Mouse (Mus musculus): ENCODE measurements around the gene 1700018B08Rik. TPM values are rescaled to one million over a fixed set of nuclear protein-coding genes. Genes with fewer than 3 reads are reported as not detected.
A peak's percentile ranks its signal among the peaks of the same experiment; 100 is the strongest.

1700018B08Rik gene
- not detected in 2 replicates for polyA plus RNA-seq (2015; fragmentation: Nextera tagmentation; extraction: Ambion mirVana)

- WGBS (ENCODE audit: insufficient replicate concordance) = 71% methylated on average over 12 of the region's 12 CpGs
- Histone ChIP-seq H3K4me1 (ENCODE audit: insufficient read depth) (no peaks in the 10 kb centered on the region), H3K27ac (ENCODE audit: low read depth) (no peak within 1 kb of the TSS), H3K36me3 (replicated peaks; ENCODE audit: insufficient read depth, low read length) (no peaks in the 10 kb centered on the region), H3K4me3 (ENCODE audit: low read depth, low read length) (no peak within 1 kb of the TSS), H3K9me3 (ENCODE audit: low read length) (no peaks in the 10 kb centered on the region), H3K4me2 (ENCODE audit: low read depth, low read length) (no peak within 1 kb of the TSS), H3K27me3 (ENCODE audit: insufficient read depth, low read length) (0 out of 2 replicates have a peak, but pooled peaks cover 7% of the 10 kb centered on the region), H3K9ac (replicated peaks) (no peak within 1 kb of the TSS)
- no peak for DNase-seq
- no peak for ATAC-seq
- no peak for TF ChIP-seq EP300 (IDR thresholded peaks at IDR 0.05; ENCODE audit: low read depth)
- no peak for TF ChIP-seq CTCF (IDR thresholded peaks at IDR 0.05; ENCODE audit: low read depth)
Observed at GRCm38 (mm10) chr8:121544276-121544785, at the start of gene 1700018B08Rik. Gene 1700018B08Rik (minus strand): TSS chr8:121544320.

GRCm38 (mm10) chr8:121593293-121593692 is 49.2 kb upstream of the 1700018B08Rik start:
- H3K27me3 ChIP-seq (ENCODE audit: insufficient read depth, low read length) = no peaks in the 10 kb centered on the region
- peaks cover 27% of the 10 kb centered on the region for H3K4me1 ChIP-seq (ENCODE audit: insufficient read depth)
- WGBS (ENCODE audit: insufficient replicate concordance) = 89% methylated on average over 5 of the region's 5 CpGs
- H3K36me3 ChIP-seq (replicated peaks; ENCODE audit: insufficient read depth, low read length) = peaks cover 50% of the 10 kb centered on the region
- TF ChIP-seq CTCF (IDR thresholded peaks at IDR 0.05; ENCODE audit: low read depth) (no peak), EP300 (IDR thresholded peaks at IDR 0.05; ENCODE audit: low read depth) (no peak)
- no peak overlapping the region for H3K4me2 ChIP-seq (ENCODE audit: low read depth, low read length)
- no peak for DNase-seq
- no peak for ATAC-seq
- H3K9me3 ChIP-seq (ENCODE audit: low read length) = no peaks in the 10 kb centered on the region
- H3K9ac ChIP-seq (replicated peaks) = no peak overlapping the region
- H3K27ac ChIP-seq (ENCODE audit: low read depth) = no peak overlapping the region
- no peak overlapping the region for H3K4me3 ChIP-seq (ENCODE audit: low read depth, low read length)

DNA sequence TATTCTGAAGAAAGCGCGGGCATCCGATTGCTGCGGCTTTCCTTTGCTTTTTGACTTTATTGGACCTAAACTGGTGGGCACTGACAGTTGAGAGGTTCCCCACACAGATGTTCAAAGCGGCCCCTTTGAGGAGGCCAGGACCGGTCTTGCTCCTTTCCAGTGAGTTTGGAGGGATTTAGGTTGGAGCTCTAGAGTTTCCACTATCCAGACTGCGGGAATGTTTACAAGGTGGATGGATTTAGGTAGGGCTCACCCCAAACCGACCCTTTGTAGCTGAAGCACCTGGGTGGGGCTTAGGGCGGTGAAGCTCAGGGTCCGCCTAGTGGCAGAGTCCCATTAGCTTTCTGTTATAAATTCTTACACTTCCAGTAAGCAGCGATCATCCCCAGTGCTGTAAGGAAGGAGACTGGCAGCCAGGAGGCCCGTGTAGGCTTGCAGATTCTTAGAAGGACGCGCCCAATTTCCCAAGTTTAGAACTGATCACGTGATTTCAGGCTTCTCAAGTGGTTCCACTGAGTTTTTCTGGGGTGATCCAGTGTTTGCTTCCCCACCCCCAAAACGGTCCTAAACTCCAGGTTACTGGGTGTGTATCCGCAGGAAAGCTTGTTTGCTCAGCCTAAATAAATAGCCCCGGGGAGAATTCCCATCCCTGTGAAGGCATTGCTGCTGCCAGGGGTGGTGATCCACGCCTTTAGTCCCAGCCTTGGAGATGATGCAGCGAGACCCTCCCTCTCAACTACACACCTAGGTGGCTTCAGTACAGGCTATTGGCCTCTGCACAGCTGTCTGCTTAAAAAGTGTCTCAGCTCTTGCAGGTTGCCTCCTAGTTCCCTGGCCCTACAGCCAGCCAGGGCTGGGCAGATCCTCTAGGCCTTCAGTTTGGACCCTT is 47.3 kb upstream of the 1700018B08Rik start:
- Histone ChIP-seq H3K4me1 (ENCODE audit: insufficient read depth) (peaks cover 38% of the 10 kb centered on the region), H3K9ac (replicated peaks) (peak overlapping the region; percentile 96), H3K27me3 (ENCODE audit: insufficient read depth, low read length) (no peaks in the 10 kb centered on the region), H3K9me3 (ENCODE audit: low read length) (no peaks in the 10 kb centered on the region), H3K4me2 (ENCODE audit: low read depth, low read length) (peak overlapping the region; percentile 93), H3K27ac (ENCODE audit: low read depth) (peak overlapping the region; percentile 92), H3K4me3 (ENCODE audit: low read depth, low read length) (peak overlapping the region; percentile 80), H3K36me3 (replicated peaks; ENCODE audit: insufficient read depth, low read length) (peaks cover 36% of the 10 kb centered on the region)
- TF ChIP-seq EP300 (IDR thresholded peaks at IDR 0.05; ENCODE audit: low read depth) = no peak
- peak; percentile 71 for TF ChIP-seq CTCF (IDR thresholded peaks at IDR 0.05; ENCODE audit: low read depth)
- ATAC-seq = peak; percentile 22
- WGBS (ENCODE audit: insufficient replicate concordance) = 15% methylated on average over 20 of the region's 20 CpGs
- DNase-seq = peak; percentile 68

GRCm38 (mm10) chr8:121590203-121591177 is 46.4 kb upstream of the 1700018B08Rik start, which contains the start of gene Map1lc3b:
Gene Map1lc3b (plus strand): TSS chr8:121590361.
- peaks cover 46% of the 10 kb centered on the region for H3K4me1 ChIP-seq (ENCODE audit: insufficient read depth)

DNA sequence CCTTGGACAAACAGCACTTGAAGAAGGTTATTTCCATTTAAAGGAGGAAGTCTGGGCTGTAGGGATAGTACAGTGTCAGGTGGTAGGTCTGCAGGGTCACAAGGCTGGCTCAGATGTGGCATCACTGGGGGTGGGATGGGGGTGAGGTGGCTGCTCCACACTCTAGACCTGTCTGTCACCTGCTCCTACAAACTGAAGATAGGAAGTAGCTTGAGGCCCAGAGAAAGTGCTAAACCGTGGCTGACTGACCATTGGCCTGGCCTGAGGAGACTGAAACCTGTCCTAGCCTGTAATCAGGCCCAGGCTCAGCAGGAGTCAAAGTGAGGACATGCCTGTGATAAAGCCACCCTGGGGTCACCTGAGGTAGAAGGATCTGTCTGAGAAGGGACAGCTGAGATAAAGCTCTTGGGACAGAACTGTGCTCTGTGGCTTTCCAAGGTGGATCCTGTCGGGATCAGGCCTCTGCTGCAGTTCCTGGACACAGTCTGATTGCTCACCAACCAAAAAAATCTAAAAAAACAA is 45.1 kb upstream of the 1700018B08Rik start:
- 42% methylated on average over 2 of the region's 2 CpGs for WGBS (ENCODE audit: insufficient replicate concordance)
- ATAC-seq = no peak
- no peak for DNase-seq
- Histone ChIP-seq H3K4me1 (ENCODE audit: insufficient read depth) (peaks cover 52% of the 10 kb centered on the region), H3K4me2 (ENCODE audit: low read depth, low read length) (peak overlapping the region; percentile 75; the same call in 1 of the 2 replicates), H3K9ac (replicated peaks) (no peak overlapping the region), H3K27me3 (ENCODE audit: insufficient read depth, low read length) (no peaks in the 10 kb centered on the region), H3K9me3 (ENCODE audit: low read length) (no peaks in the 10 kb centered on the region), H3K27ac (ENCODE audit: low read depth) (peak overlapping the region; percentile 84), H3K36me3 (replicated peaks; ENCODE audit: insufficient read depth, low read length) (peaks cover 18% of the 10 kb centered on the region), H3K4me3 (ENCODE audit: low read depth, low read length) (no peak overlapping the region)
- no peak for TF ChIP-seq EP300 (IDR thresholded peaks at IDR 0.05; ENCODE audit: low read depth)
- TF ChIP-seq CTCF (IDR thresholded peaks at IDR 0.05; ENCODE audit: low read depth) = no peak

More at GRCm38 (mm10) chr8:121590203-121591177, 46.4 kb upstream of the 1700018B08Rik start, which contains the start of gene Map1lc3b:
- Histone ChIP-seq H3K27ac (ENCODE audit: low read depth) (peak within 1 kb of the TSS; percentile 92), H3K9ac (replicated peaks) (peak within 1 kb of the TSS; percentile 96), H3K36me3 (replicated peaks; ENCODE audit: insufficient read depth, low read length) (peaks cover 29% of the 10 kb centered on the region), H3K4me2 (ENCODE audit: low read depth, low read length) (peak within 1 kb of the TSS; percentile 93), H3K9me3 (ENCODE audit: low read length) (no peaks in the 10 kb centered on the region), H3K4me3 (ENCODE audit: low read depth, low read length) (peak within 1 kb of the TSS; percentile 80), H3K27me3 (ENCODE audit: insufficient read depth, low read length) (no peaks in the 10 kb centered on the region)
- peak; percentile 4; the same call in 1 of the 2 replicates for TF ChIP-seq CTCF (IDR thresholded peaks at IDR 0.05; ENCODE audit: low read depth)
- no peak for TF ChIP-seq EP300 (IDR thresholded peaks at IDR 0.05; ENCODE audit: low read depth)
- peak; percentile 97 for DNase-seq
- ATAC-seq = peak; percentile 81
- WGBS (ENCODE audit: insufficient replicate concordance) = 2% methylated on average over 89 of the region's 94 CpGs

Measured in liver, postnatal 0 days (tissue).